ENCODE assay signal across 1 mouse cellular context in the genomic region with DNA sequence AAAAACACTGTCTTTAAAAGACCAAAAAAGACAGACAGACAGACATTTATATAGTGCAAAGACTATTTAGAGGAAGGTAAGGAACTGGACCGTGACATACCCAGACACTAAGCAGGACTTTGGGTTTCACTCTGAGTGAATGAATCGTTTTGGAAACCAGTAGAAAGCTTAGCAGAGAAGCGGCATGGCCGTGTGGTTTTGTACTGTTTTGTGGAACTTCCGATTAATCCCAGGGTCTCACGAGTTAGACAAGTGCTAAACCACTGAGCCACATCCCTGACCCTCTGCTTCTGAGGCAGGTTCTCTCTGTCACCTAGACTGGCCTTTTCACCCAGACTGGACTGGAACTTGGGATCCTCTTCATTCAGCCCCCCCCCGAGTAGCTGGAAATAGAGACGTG.
TF ChIP-seq lines count a peak whose summit lies in the region.

No protein-coding gene starts in this region.

TF ChIP-seq in CH12.LX, 34 proteins besides CTCF, POLR2A, EP300 and RAD21 (continued from another document):
- TF ChIP-seq ETS1 (conservative IDR thresholded peaks at IDR 0.05; ENCODE audit: low read depth, low read length) (peak; percentile 88), CHD1 (IDR thresholded peaks at IDR 0.05; ENCODE audit: low read depth, low read length) (no peak), POLR2AphosphoS2 (IDR thresholded peaks at IDR 0.05; ENCODE audit: low read depth, low read length) (no peak), MXI1 (IDR thresholded peaks at IDR 0.05; ENCODE audit: low read depth, low read length) (peak; percentile 58; the same call in 1 of the 2 replicates), TCF12 (IDR thresholded peaks at IDR 0.05; ENCODE audit: low read depth, low read length) (peak; percentile 57; the same call in 1 of the 2 replicates), USF1 (IDR thresholded peaks at IDR 0.05; ENCODE audit: low read depth, low read length) (no peak), PAX5 (IDR thresholded peaks at IDR 0.05; ENCODE audit: low read length) (no peak), SIN3A (IDR thresholded peaks at IDR 0.05; ENCODE audit: low read length) (peak; percentile 76; the same call in 1 of the 2 replicates), KAT2A (IDR thresholded peaks at IDR 0.05; ENCODE audit: insufficient replicate concordance, low read length) (no peak), TBP (conservative IDR thresholded peaks at IDR 0.05; ENCODE audit: low read depth, low read length) (0 out of 2 replicates have a peak, but pooled peaks have one; percentile 23), SMC3 (IDR thresholded peaks at IDR 0.05; ENCODE audit: low read depth, low read length) (peak; percentile 34), ELF1 (IDR thresholded peaks at IDR 0.05; ENCODE audit: low read depth, low read length) (0 out of 2 replicates have a peak, but pooled peaks have one; percentile 3), NRF1 (IDR thresholded peaks at IDR 0.05; ENCODE audit: low read depth, low read length) (no peak), MAZ (IDR thresholded peaks at IDR 0.05; ENCODE audit: low read depth, low read length) (peak; percentile 18; the same call in 1 of the 2 replicates), NELFE (IDR thresholded peaks at IDR 0.05; ENCODE audit: low read depth, low read length) (no peak), MAFK (IDR thresholded peaks at IDR 0.05; ENCODE audit: insufficient replicate concordance, low read length) (peak; percentile 86), ZNF384 (IDR thresholded peaks at IDR 0.05; ENCODE audit: low read depth, low read length) (peak; percentile 36; the same call in 1 of the 2 replicates)
